Comparison of ENCODE assay signal across 8 mouse cellular contexts in the genomic region with DNA sequence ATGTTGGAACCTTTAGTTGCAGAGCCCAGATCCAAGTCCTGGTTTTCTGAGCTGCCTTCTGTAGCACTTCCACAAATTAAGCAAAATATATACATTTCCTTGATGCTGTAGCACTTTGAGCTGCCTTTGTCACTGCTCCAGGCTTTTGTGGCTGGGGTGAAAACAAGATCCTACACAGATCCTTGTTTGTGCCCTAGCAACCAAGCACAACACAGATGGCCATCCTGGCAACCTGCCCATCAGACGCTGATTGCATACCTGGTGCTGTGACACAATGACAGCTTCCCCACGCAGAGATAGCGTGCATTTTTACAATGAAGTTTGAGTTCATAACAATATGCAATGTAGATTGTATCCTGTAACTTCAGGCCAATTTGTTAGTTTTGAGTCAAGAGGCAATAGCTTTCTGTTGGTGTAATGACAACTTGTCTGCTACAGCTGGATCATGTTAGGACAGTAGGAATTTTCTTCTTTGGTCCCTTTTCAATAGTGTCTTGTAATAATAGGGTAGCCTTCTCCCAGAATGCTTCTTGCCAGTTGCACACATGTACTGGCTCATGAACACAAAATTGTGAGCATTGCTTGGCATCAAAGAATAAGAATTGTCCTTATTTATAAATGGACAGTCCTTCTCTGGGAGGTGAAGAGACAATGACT.
DNase-seq lines count a peak whose midpoint lies in the region; ATAC-seq and TF ChIP-seq lines count a peak whose summit lies in the region.
"Had no signal": no experiment of that assay in that cellular context is flagged by ENCODE, and none has a peak within 500 bp of the region (broad histone marks: within the 10 kb centered on the region; RNA-seq: fewer than 3 reads in every experiment).

No protein-coding gene starts in this region.

- no peaks in the 10 kb centered on the region for H3K27me3 ChIP-seq in kidney, postnatal 0 days (ENCODE audit: insufficient read depth, low read length)
- no peaks in the 10 kb centered on the region for H3K27me3 ChIP-seq in embryonic facial prominence, embryonic 15.5 days

- DNase-seq in kidney, postnatal 0 days (ENCODE audit: low spot score) = peak; percentile 32
- DNase-seq in kidney, postnatal 36 days = no peak
- peak; percentile 87 for DNase-seq in cerebellum, adult 11 months
- DNase-seq in layer of hippocampus, adult 9-11 months = peak; percentile 33
- DNase-seq in right cerebral cortex, postnatal 25 days = peak; percentile 22
- no peak for DNase-seq in thymus, adult 18-20 months

- H3K36me3 ChIP-seq in kidney, postnatal 0 days (ENCODE audit: insufficient read depth, low read length) = no peaks in the 10 kb centered on the region
- H3K36me3 ChIP-seq in embryonic facial prominence, embryonic 15.5 days = no peaks in the 10 kb centered on the region

- no peak overlapping the region for H3K27ac ChIP-seq in kidney, postnatal 0 days
- 0 out of 2 replicates have a peak overlapping the region, but pooled peaks have one; percentile 48 for H3K27ac ChIP-seq in embryonic facial prominence, embryonic 15.5 days (replicated peaks)
- H3K27ac ChIP-seq: heart, adult 2 months had no signal

- H3K4me2 ChIP-seq in kidney, postnatal 0 days (ENCODE audit: low read length) = no peak overlapping the region
- H3K4me2 ChIP-seq in embryonic facial prominence, embryonic 15.5 days (replicated peaks) = no peak overlapping the region

- H3K9ac ChIP-seq in kidney, postnatal 0 days (ENCODE audit: low read depth, low read length) = no peak overlapping the region
- no peak overlapping the region for H3K9ac ChIP-seq in embryonic facial prominence, embryonic 15.5 days

- no peak overlapping the region for H3K4me3 ChIP-seq in kidney, postnatal 0 days (replicated peaks; ENCODE audit: low read depth, low read length)
- H3K4me3 ChIP-seq in embryonic facial prominence, embryonic 15.5 days (replicated peaks) = no peak overlapping the region
- H3K4me3 ChIP-seq: heart, adult 2 months had no signal

- ATAC-seq in kidney, postnatal 0 days (replicated peaks; ENCODE audit: low FRiP score, low read depth) = no peak
- peak; percentile 65 for ATAC-seq in embryonic facial prominence, embryonic 15.5 days (ENCODE audit: insufficient number of reproducible peaks, low FRiP score, low TSS enrichment, low read depth)

- 49% methylated on average over 3 of the region's 3 CpGs for WGBS in kidney, postnatal 0 days
- 25% methylated on average over 3 of the region's 3 CpGs for WGBS in embryonic facial prominence, embryonic 15.5 days

- TF ChIP-seq CTCF in kidney, postnatal 0 days (IDR thresholded peaks at IDR 0.05; ENCODE audit: low read depth) = no peak

- no peaks in the 10 kb centered on the region for H3K4me1 ChIP-seq in kidney, postnatal 0 days (replicated peaks; ENCODE audit: insufficient read depth, low read length)
- peaks cover 6% of the 10 kb centered on the region; the same call in 1 of the 2 replicates for H3K4me1 ChIP-seq in embryonic facial prominence, embryonic 15.5 days

- H3K9me3 ChIP-seq in kidney, postnatal 0 days (replicated peaks; ENCODE audit: low read length) = no peaks in the 10 kb centered on the region
- H3K9me3 ChIP-seq in embryonic facial prominence, embryonic 15.5 days (replicated peaks) = no peaks in the 10 kb centered on the region

Comparison
In these comparisons a context has a peak if more than half of its experiments do, and no peak if none do; other contexts are left out.
1. DNase-seq: peak in kidney, postnatal 0 days (single experiment), cerebellum, adult 11 months (single experiment), layer of hippocampus, adult 9-11 months (single experiment) and right cerebral cortex, postnatal 25 days (single experiment); none in kidney, postnatal 36 days (0 of 2) and thymus, adult 18-20 months (0 of 2).